In the genomic region with DNA sequence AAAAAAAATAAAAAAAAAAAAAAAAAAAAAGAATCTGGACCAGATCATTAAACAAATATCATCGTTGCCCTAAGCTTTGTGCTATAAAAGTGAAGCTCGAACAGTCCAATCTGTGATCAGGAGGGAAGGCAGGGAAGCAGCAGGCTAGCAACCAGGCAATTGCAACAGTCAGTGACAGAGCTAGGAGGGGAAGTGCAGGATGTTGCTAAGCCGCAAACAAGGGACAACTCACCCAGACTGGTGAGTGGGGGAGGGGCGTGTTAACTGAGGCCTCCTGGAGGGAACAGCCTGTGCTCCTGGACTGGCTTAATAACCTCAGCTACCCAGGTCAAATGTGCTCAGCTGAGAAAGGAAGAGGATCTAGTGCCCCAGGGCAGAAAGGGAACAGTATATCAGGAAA, we compare ENCODE assay signal across 10 mouse cellular contexts. TPM values are rescaled to one million over a fixed set of nuclear protein-coding genes. Genes with fewer than 3 reads are reported as not detected.
A peak's percentile ranks its signal among the peaks of the same experiment; 100 is the strongest.
DNase-seq lines count a peak whose midpoint lies in the region; ATAC-seq and TF ChIP-seq lines count a peak whose summit lies in the region.
"Had no signal": no experiment of that assay in that cellular context is flagged by ENCODE, and none has a peak within 500 bp of the region (broad histone marks: within the 10 kb centered on the region; RNA-seq: fewer than 3 reads in every experiment).

No protein-coding gene starts in this region.

- TF ChIP-seq CTCF in liver, postnatal 0 days (IDR thresholded peaks at IDR 0.05; ENCODE audit: low read depth): no peak

- H3K27me3 ChIP-seq in heart, embryonic 11.5 days (ENCODE audit: control insufficient read depth, insufficient read depth, low read length): no peaks in the 10 kb centered on the region
- H3K27me3 ChIP-seq in liver, postnatal 0 days (ENCODE audit: insufficient read depth, low read length): no peaks in the 10 kb centered on the region
- H3K27me3 ChIP-seq: embryonic facial prominence, embryonic 12.5 days had no signal

- DNase-seq in layer of hippocampus, postnatal 10 days (ENCODE audit: low spot score in 2 of 2): peak; percentile 35 to 38
- DNase-seq in layer of hippocampus, adult 18-20 months (ENCODE audit: low spot score in 2 of 2): no peak
- DNase-seq in liver, postnatal 0 days: peak; percentile 87
- peak; percentile 44 to 80 for DNase-seq in spleen, postnatal 10 days (ENCODE audit: low spot score in 2 of 2)
- DNase-seq in frontal cortex, adult 2 months (ENCODE audit: extremely low spot score in 1 of 2, low spot score in 1 of 2): no peak
- DNase-seq in cerebellum, adult 9-11 months: no peak

- H3K4me3 ChIP-seq in heart, embryonic 11.5 days (ENCODE audit: low read depth, low read length): no peak overlapping the region
- H3K4me3 ChIP-seq in liver, postnatal 0 days (ENCODE audit: low read depth, low read length): no peak overlapping the region
- H3K4me3 ChIP-seq: embryonic facial prominence, embryonic 12.5 days; neural tube, embryonic 13.5 days had no signal

- peak; percentile 67; the same call in 1 of the 2 replicates for TF ChIP-seq EP300 in liver, postnatal 0 days (IDR thresholded peaks at IDR 0.05; ENCODE audit: low read depth)

- peak; percentile 81 for ATAC-seq in activated CD4-positive, CD25-positive, alpha-beta regulatory T cell, adult 4 months
- ATAC-seq in heart, embryonic 11.5 days (replicated peaks; ENCODE audit: insufficient number of reproducible peaks, low FRiP score, low TSS enrichment): no peak
- peak; percentile 78 for ATAC-seq in liver, postnatal 0 days

- H3K4me1 ChIP-seq in heart, embryonic 11.5 days (ENCODE audit: control insufficient read depth, insufficient read depth, low read length): peaks cover 18% of the 10 kb centered on the region
- H3K4me1 ChIP-seq in liver, postnatal 0 days (ENCODE audit: insufficient read depth): peaks cover 64% of the 10 kb centered on the region

- H3K9ac ChIP-seq in heart, embryonic 11.5 days (ENCODE audit: low read depth, low read length): no peak overlapping the region
- 0 out of 2 replicates have a peak overlapping the region, but pooled peaks have one; percentile 27 for H3K9ac ChIP-seq in liver, postnatal 0 days (replicated peaks)
- H3K9ac ChIP-seq: embryonic facial prominence, embryonic 12.5 days; neural tube, embryonic 13.5 days had no signal

- H3K27ac ChIP-seq in heart, embryonic 11.5 days (ENCODE audit: low read depth, low read length): no peak overlapping the region
- peak overlapping the region; percentile 87 for H3K27ac ChIP-seq in liver, postnatal 0 days (ENCODE audit: low read depth)
- H3K27ac ChIP-seq: embryonic facial prominence, embryonic 12.5 days; neural tube, embryonic 13.5 days had no signal

- no peaks in the 10 kb centered on the region for H3K9me3 ChIP-seq in heart, embryonic 11.5 days (replicated peaks; ENCODE audit: control insufficient read depth, low read length)
- H3K9me3 ChIP-seq in liver, postnatal 0 days (ENCODE audit: low read length): no peaks in the 10 kb centered on the region
- H3K9me3 ChIP-seq: embryonic facial prominence, embryonic 12.5 days; neural tube, embryonic 13.5 days had no signal

- H3K4me2 ChIP-seq in heart, embryonic 11.5 days: 0 out of 2 replicates have a peak overlapping the region, but pooled peaks have one; percentile 4
- no peak overlapping the region for H3K4me2 ChIP-seq in liver, postnatal 0 days (ENCODE audit: low read depth, low read length)
- H3K4me2 ChIP-seq: embryonic facial prominence, embryonic 12.5 days; neural tube, embryonic 13.5 days had no signal

- no peaks in the 10 kb centered on the region for H3K36me3 ChIP-seq in heart, embryonic 11.5 days (ENCODE audit: control insufficient read depth, insufficient read depth, low read length)
- no peaks in the 10 kb centered on the region for H3K36me3 ChIP-seq in liver, postnatal 0 days (replicated peaks; ENCODE audit: insufficient read depth, low read length)
- H3K36me3 ChIP-seq: embryonic facial prominence, embryonic 12.5 days; neural tube, embryonic 13.5 days had no signal

- WGBS in heart, embryonic 11.5 days (ENCODE audit: insufficient replicate concordance): 7% methylated on average over 4 of the region's 4 CpGs
- WGBS in liver, postnatal 0 days (ENCODE audit: insufficient replicate concordance): under 1% methylated on average over 4 of the region's 4 CpGs

RNA-seq across cellular contexts. Expression of gene Usp3, which starts 6.6 kb away (rescaled TPM):
- 10 to 100 TPM; 46.9 to 47.4 TPM for total RNA-seq in layer of hippocampus, postnatal 10 days (2021)
- total RNA-seq in layer of hippocampus, adult 18-20 months (2021): 10 to 100 TPM; 38.7 to 42.0 TPM
- 100 to 1,000 TPM in 1 of 2 experiments, 10 to 100 TPM in 1; 95.5 to 156 TPM for polyA plus RNA-seq in activated CD4-positive, CD25-positive, alpha-beta regulatory T cell, adult 4 months (2017; shearing (Covaris generic))
- 45.0 and 47.6 TPM in 2 replicates for polyA plus RNA-seq in heart, embryonic 11.5 days (2014; fragmentation: Nextera tagmentation; extraction: Ambion mirVana)
- 19.8 and 21.6 TPM in 2 replicates for polyA plus RNA-seq in liver, postnatal 0 days (2015; fragmentation: Nextera tagmentation; extraction: Ambion mirVana)
- 38.5 and 41.2 TPM in 2 replicates for polyA plus RNA-seq in frontal cortex, adult 2 months (2012; rRNA removed)

Comparison
In these comparisons a context has a peak if more than half of its experiments do, and no peak if none do; other contexts are left out.
1. DNase-seq: peak in layer of hippocampus, postnatal 10 days (2 of 2), liver, postnatal 0 days (single experiment) and spleen, postnatal 10 days (2 of 2); none in layer of hippocampus, adult 18-20 months (0 of 2), frontal cortex, adult 2 months (0 of 2) and cerebellum, adult 9-11 months (single experiment).